Mouse (Mus musculus): ENCODE measurements at regions not wholly inside any gene's neighbourhood (a gene's known extent, or its start where the extent isn't known, plus 50 kb on each side); places are given as distances from the start of the nearest gene placed in this dataset.

- no peak for TF ChIP-seq CTCF (IDR thresholded peaks at IDR 0.05; ENCODE audit: low read depth, low read length)
- no peak for TF ChIP-seq GATA1 (IDR thresholded peaks at IDR 0.05; ENCODE audit: borderline replicate concordance, low read length)
- TF ChIP-seq TAL1 (conservative IDR thresholded peaks at IDR 0.05; ENCODE audit: low read depth, low read length): no peak
- no peak for TF ChIP-seq POLR2AphosphoS5 (IDR thresholded peaks at IDR 0.05; ENCODE audit: insufficient replicate concordance, low read depth, low read length)
These were observed 1753.7 kb downstream of the AI429214 start for GRCm38 (mm10) chr8:38747134-38747533.

All from G1E (cell line).